Mouse (Mus musculus): ENCODE results near the gene Psmd3. TPM values are rescaled to one million over a fixed set of nuclear protein-coding genes. Genes with fewer than 3 reads are reported as not detected.
"Not testable (repeated sequence)": the region's sequence is repeated elsewhere in the genome, so short reads cannot be mapped to it uniquely, and the experiment has no call there.

Gene Psmd3
- polyA plus RNA-seq, 1 experiment from 2014 or later: 213 TPM

DNA sequence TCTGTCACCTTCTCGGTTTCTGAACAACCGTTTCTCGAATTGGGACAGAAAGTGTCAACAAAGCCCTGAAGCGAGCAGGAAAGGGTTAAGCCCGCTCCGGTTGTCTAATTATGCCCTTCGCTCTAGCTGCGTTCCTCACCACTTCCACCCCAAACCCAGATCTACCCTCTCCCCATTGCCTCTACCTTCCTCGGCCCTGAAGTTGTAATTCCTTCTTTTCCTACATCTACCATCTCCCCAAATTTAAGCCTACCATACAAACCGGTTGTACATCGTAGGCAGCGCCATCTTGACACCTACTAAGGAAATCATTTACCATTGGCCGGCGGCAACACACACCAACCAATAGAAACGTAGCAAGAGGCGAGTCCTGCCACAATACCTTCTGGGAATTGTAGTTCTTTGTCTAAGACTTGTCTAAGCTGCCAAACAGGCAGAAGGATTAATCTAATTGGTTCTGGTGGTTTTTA lies 46.8 kb downstream of the Psmd3 start, which contains the start of gene Med24:
Gene Med24, minus strand, starts transcription at position 317 of the 470 bp plus-strand sequence.
- ATAC-seq (replicated peaks): peak; percentile 96

DNA sequence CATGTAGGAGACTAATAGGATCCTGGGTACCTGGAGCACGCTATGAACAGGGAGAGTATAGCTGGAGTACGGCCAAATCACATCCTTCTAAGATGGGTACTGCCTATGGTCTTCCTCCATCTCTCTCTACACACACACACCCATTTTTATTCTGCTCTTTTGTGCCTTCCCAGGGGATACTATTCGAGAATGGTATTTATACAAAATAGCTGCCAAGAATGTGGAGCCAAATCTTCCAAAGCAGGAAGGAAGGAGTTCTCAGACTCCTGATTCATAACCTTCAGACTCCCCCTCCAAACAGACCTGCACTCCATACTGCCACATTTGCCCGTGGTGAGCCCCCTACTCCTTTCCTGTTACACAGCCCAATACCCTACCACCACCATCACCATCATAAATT lies 48.4 kb downstream of the Psmd3 start:
- no peaks in the 10 kb centered on the region for H3K9me3 ChIP-seq
- WGBS: 57% methylated on average over 4 of the region's 4 CpGs

More for the DNA sequence above, 46.8 kb downstream of the Psmd3 start, which contains the start of gene Med24:
- Histone ChIP-seq H3K27me3 (no peaks in the 10 kb centered on the region), H3K4me1 (peaks cover 32% of the 10 kb centered on the region), H3K4me3 (peak within 1 kb of the TSS; percentile 60), H3K4me2 (replicated peaks) (peak within 1 kb of the TSS; percentile 80), H3K27ac (replicated peaks) (peak within 1 kb of the TSS; percentile 87), H3K9me3 (no peaks in the 10 kb centered on the region), H3K36me3 (peaks cover 21% of the 10 kb centered on the region), H3K9ac (replicated peaks) (peak within 1 kb of the TSS; percentile 63)
- under 1% methylated on average over 16 of the region's 16 CpGs for WGBS

DNA sequence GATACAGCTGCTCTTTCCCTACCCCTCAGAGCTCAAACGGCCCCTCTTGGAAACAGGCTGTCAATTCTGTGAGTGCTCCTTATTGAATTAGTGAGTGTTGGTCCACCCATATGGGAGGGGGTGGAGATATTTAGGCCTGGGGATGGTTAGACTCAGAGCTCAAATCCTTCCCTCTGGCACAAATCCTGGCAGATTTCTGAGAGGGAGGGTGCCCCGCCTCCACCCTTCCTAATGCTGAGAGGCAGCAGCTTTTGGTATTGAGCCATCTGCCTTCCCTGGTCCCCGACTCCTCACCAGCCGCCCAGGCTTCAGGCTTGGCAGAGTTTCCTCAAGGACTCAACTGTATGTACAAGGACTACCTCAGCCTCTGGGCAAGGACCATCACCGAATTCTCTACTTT lies 48.8 kb downstream of the Psmd3 start:
- Histone ChIP-seq H3K27ac (replicated peaks) (peak overlapping the region; percentile 87), H3K4me2 (replicated peaks) (no peak overlapping the region), H3K27me3 (no peaks in the 10 kb centered on the region), H3K4me1 (peaks cover 32% of the 10 kb centered on the region), H3K9me3 (no peaks in the 10 kb centered on the region), H3K9ac (replicated peaks) (no peak overlapping the region), H3K4me3 (no peak overlapping the region), H3K36me3 (0 out of 2 replicates have a peak, but pooled peaks cover 5% of the 10 kb centered on the region)
- WGBS: 49% methylated on average over 5 of the region's 5 CpGs
- no peak; the same call in 1 of the 2 replicates for ATAC-seq (replicated peaks)

More for the DNA sequence above, 48.4 kb downstream of the Psmd3 start:
- Histone ChIP-seq H3K9ac (replicated peaks) (no peak overlapping the region), H3K36me3 (peaks cover 9% of the 10 kb centered on the region; the same call in 1 of the 2 replicates), H3K4me1 (peaks cover 32% of the 10 kb centered on the region), H3K4me3 (no peak overlapping the region), H3K4me2 (replicated peaks) (no peak overlapping the region), H3K27me3 (no peaks in the 10 kb centered on the region), H3K27ac (replicated peaks) (peak overlapping the region; percentile 87)
- no peak; the same call in 1 of the 2 replicates for ATAC-seq (replicated peaks)

DNA sequence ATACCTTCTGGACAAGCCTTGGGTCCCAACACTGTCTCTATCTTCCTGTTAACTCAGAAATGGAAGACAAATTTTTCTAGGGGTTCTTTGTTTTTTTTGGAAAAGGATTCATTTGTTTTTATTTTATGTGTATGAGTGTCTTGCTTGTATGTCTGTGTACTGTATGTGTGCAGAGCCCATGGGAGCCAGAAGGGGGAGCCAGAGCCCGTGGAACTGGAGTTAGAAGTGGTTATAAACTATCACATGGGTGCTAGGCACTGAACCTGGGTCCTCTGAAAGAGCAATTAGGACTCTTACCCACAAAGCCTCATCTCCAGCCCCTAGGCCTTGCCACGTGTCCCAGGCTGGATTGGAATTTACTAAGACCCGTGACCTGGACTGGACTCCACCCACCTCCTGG lies 51.7 kb downstream of the Psmd3 start:
- no peak overlapping the region for H3K4me2 ChIP-seq (replicated peaks)
- no peaks in the 10 kb centered on the region for H3K36me3 ChIP-seq
- 73% methylated on average over 3 of the region's 3 CpGs for WGBS
- H3K4me3 ChIP-seq: no peak overlapping the region
- peak overlapping the region; percentile 76; the same call in 1 of the 2 replicates for H3K27ac ChIP-seq (replicated peaks)
- H3K27me3 ChIP-seq: no peaks in the 10 kb centered on the region
- ATAC-seq (replicated peaks): no peak
- H3K4me1 ChIP-seq: peaks cover 34% of the 10 kb centered on the region
- no peaks in the 10 kb centered on the region for H3K9me3 ChIP-seq
- H3K9ac ChIP-seq (replicated peaks): no peak overlapping the region

DNA sequence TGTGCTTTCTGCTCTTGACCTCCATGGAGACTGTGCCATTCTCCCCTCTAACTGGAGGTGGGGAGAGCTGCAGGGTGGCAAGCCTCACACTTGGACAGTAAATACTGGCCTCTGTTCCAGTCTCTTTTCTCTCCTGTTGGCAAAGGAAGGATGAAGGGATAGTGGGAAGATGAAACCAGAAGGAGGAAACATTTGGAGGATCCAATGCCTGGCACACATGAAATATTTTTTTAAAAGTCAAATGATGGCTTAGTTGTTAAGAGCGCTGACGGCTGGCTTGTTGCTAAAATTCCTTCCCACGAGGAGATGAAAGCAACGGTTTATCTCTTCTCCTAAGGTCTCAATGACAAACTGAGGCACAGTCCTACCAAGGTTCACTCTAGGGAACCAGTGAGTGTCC lies 52.8 kb downstream of the Psmd3 start:
- Histone ChIP-seq H3K4me2 (replicated peaks) (no peak overlapping the region), H3K9me3 (no peaks in the 10 kb centered on the region), H3K9ac (replicated peaks) (no peak overlapping the region), H3K36me3 (no peaks in the 10 kb centered on the region), H3K27ac (replicated peaks) (peak overlapping the region; percentile 76), H3K4me3 (no peak overlapping the region), H3K27me3 (no peaks in the 10 kb centered on the region), H3K4me1 (peaks cover 37% of the 10 kb centered on the region)
- no peak for ATAC-seq (replicated peaks)
- WGBS: 69% methylated on average over 4 of the region's 4 CpGs

DNA sequence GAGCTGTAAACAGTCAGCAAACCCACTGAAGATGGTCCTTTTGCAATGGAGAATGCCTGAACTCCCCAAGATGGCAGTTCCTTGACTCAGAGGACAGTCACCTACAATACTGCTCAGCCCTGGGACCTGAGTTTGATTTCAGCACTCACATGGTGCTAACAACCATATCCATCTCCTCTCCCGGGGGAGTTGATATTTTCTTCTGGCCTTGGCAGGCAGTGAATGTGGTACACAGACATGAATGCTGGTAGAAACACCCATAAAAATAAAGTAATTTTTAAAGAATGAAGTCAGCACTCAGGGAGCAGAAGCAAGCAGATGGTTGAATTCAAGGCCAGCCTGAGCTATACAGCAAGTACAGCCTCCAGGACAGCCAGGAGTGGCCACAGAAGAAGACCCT lies 53.8 kb downstream of the Psmd3 start:
- WGBS: 82% methylated on average over 1 of the region's 1 CpGs
- no peak overlapping the region for H3K4me3 ChIP-seq
- H3K27ac ChIP-seq (replicated peaks): no peak overlapping the region
- no peak overlapping the region for H3K9ac ChIP-seq (replicated peaks)
- peaks cover 39% of the 10 kb centered on the region for H3K4me1 ChIP-seq
- no peaks in the 10 kb centered on the region for H3K36me3 ChIP-seq
- H3K27me3 ChIP-seq: no peaks in the 10 kb centered on the region
- no peaks in the 10 kb centered on the region for H3K9me3 ChIP-seq
- ATAC-seq (replicated peaks): no peak
- H3K4me2 ChIP-seq (replicated peaks): no peak overlapping the region

DNA sequence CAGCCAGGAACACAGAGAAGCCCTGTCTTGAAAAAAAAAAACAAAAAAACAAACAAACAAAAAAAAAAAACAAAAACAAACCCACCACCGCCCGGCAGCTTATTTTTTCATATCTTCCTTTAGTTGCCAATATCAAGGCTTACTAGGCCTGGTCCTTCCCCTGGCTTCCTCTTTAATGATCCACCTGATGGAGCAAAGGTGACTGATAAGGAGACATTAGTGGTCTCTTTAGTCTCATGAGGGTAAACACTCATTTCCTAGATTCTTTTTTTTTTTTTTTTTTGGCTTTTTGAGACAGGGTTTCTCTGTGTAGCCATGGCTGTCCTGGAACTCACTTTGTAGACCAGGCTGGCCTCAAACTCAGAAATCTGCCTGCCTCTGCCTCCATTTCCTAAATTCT lies 54.9 kb downstream of the Psmd3 start:
- not testable (repeated sequence) for H3K9me3 ChIP-seq; H3K27ac ChIP-seq (replicated peaks); H3K4me3 ChIP-seq; H3K27me3 ChIP-seq; ATAC-seq (replicated peaks); H3K9ac ChIP-seq (replicated peaks); H3K36me3 ChIP-seq; H3K4me2 ChIP-seq (replicated peaks)
- H3K4me1 ChIP-seq: peaks cover 36% of the 10 kb centered on the region
- 89% methylated on average over 2 of the region's 2 CpGs for WGBS

DNA sequence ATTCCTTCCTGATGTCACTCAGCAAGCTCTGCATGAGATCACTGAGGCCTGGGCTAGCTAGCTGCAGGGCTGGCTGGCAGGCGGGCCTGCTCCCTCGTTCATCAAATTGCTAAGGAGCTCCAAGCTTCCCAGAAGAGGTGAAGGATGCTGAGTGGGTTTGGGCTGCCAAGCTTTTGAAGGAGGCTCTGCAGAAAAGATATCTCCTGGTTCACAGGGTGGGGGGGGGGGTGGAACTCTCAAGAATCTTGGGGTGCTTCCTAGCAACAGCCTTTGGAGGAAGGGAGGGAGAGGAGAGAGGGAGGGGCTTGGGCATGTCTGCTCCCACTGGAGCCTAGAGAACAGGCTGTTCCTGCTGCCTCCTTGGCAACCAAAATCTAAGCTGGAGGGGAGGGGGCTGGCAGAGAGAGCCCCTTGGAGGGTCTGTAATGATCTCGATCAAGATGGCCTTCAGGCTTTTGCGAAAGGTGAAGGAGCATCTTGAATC lies 56.1 kb downstream of the Psmd3 start:
- Histone ChIP-seq H3K4me3 (no peak overlapping the region), H3K9me3 (no peaks in the 10 kb centered on the region), H3K4me1 (peaks cover 42% of the 10 kb centered on the region), H3K27ac (replicated peaks) (peak overlapping the region; percentile 97), H3K27me3 (no peaks in the 10 kb centered on the region), H3K9ac (replicated peaks) (no peak overlapping the region; the same call in 1 of the 2 replicates), H3K4me2 (replicated peaks) (no peak overlapping the region; the same call in 1 of the 2 replicates), H3K36me3 (no peaks in the 10 kb centered on the region)
- ATAC-seq (replicated peaks): peak; percentile 51
- WGBS: 17% methylated on average over 4 of the region's 4 CpGs

DNA sequence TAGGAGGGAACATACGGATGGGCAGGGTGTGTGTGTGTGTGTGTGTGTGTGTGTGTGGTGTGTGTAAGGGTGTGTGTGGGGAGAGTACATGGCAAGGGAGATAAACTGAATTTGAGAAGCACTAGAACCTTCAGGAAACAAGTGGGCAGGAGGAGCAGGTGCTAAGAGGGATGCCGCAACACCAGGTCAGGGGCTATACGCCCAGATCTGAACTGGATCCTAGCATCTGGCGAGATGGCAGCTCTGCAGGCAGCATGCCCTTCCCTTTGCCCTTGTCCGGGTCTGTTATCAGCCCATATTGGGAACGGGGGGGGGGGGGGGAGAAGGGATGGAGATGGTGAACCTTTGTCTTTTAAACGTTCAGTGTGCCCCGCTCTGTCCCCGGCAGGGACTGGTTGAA lies 56.6 kb downstream of the Psmd3 start:
- Histone ChIP-seq H3K4me3 (no peak overlapping the region), H3K36me3 (no peaks in the 10 kb centered on the region), H3K27me3 (no peaks in the 10 kb centered on the region), H3K9ac (replicated peaks) (no peak overlapping the region; the same call in 1 of the 2 replicates), H3K4me1 (peaks cover 46% of the 10 kb centered on the region), H3K27ac (replicated peaks) (peak overlapping the region; percentile 97), H3K4me2 (replicated peaks) (no peak overlapping the region; the same call in 1 of the 2 replicates), H3K9me3 (no peaks in the 10 kb centered on the region)
- no peak for ATAC-seq (replicated peaks)
- WGBS: 63% methylated on average over 9 of the region's 9 CpGs

DNA sequence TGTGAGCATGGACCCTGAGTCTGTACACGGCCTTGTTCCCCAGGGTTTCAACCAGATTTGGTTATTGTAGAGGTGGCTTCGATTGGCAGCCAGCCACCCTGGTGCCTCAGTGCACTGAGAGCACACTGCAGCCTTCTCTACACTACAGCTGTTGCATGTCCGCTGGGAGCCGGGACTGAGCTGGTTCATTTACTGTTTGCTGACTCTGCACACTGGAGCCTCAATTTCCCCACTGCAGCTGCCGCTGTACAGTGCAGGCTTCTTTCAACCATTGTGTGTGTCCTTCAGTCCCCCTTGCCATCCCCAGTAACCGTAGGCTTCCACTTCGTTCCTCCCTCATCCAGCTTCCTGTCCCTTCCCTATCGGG lies 57.7 kb downstream of the Psmd3 start:
- Histone ChIP-seq H3K27me3 (no peaks in the 10 kb centered on the region), H3K36me3 (no peaks in the 10 kb centered on the region), H3K9ac (replicated peaks) (peak overlapping the region; percentile 99), H3K4me3 (peak overlapping the region; percentile 65), H3K27ac (replicated peaks) (peak overlapping the region; percentile 97), H3K9me3 (no peaks in the 10 kb centered on the region), H3K4me2 (replicated peaks) (peak overlapping the region; percentile 65), H3K4me1 (peaks cover 57% of the 10 kb centered on the region)
- ATAC-seq (replicated peaks): 0 out of 2 replicates have a peak, but pooled peaks have one; percentile 11
- 3% methylated on average over 8 of the region's 8 CpGs for WGBS

DNA sequence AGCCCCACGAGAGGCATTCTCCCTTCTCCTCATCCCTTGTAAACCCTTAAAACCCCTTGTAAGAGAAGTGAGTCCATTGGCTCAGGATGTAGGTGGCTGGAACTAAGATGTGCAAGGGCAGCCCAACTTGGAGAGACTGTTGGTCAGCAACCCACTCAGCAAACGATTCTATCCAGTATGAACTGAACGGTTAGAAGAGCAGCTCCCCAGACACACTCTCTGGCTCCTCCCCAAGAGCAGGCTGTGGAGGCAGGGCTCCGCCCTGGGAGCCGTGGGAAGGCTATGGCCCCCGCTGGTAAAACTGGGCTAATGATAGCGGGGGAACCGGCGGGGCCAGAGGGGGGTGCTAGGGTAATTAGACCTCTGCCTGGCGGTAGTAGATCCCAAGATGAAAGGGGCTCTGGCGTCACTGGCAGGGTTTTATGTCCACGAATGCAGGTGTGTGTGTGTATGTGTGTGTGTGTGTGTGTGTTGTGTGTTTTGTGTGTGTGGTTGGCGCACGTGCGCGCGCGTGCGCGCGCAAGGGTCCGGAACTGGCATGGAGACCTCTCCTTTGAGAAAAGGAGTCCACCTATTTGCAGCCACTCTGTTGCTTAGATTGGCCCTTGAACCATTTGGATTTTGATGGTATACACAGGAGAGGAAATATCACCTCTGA lies 58.2 kb downstream of the Psmd3 start, which contains the start of gene Thra:
Gene Thra, plus strand, starts transcription at position 246 of the 658 bp plus-strand sequence.
- H3K4me2 ChIP-seq (replicated peaks): peak within 1 kb of the TSS; percentile 65
- ATAC-seq (replicated peaks): peak; percentile 33
- H3K4me3 ChIP-seq: peak within 1 kb of the TSS; percentile 65
- H3K4me1 ChIP-seq: peaks cover 62% of the 10 kb centered on the region
- no peaks in the 10 kb centered on the region for H3K9me3 ChIP-seq
- no peaks in the 10 kb centered on the region for H3K27me3 ChIP-seq
- peak within 1 kb of the TSS; percentile 99 for H3K9ac ChIP-seq (replicated peaks)
- 0% methylated on average over 22 of the region's 22 CpGs for WGBS
- peak within 1 kb of the TSS; percentile 97 for H3K27ac ChIP-seq (replicated peaks)
- H3K36me3 ChIP-seq: no peaks in the 10 kb centered on the region

DNA sequence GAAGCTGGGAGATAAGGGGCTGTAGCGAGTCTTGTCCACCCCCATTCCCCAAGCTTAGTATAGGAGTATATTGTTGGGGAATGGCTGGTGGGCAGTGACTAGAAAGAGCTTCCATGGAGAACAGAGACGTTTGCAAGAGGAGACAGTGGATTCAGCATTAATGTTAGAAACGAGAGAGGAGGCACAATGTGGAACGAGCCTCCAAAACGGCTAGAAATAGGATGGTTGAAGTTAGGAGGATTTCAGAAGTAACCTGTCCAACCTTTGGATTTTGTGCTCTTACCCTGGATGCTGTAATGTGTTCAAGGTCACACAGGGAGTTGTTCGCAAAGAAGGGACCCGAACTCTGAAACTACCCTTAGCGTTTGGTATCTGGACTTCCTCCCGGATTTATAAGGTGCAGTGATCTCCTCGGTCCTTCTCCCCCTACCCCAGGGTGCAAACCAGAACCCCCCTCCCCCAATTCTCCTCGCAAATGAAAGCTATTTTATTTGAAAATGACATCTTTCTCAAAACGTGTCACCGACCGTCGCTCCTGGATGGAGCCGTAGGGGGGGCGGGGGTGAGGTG lies 58.8 kb downstream of the Psmd3 start:
- H3K27me3 ChIP-seq: no peaks in the 10 kb centered on the region
- peaks cover 69% of the 10 kb centered on the region for H3K4me1 ChIP-seq
- peak overlapping the region; percentile 97 for H3K27ac ChIP-seq (replicated peaks)
- no peaks in the 10 kb centered on the region for H3K9me3 ChIP-seq
- H3K9ac ChIP-seq (replicated peaks): peak overlapping the region; percentile 99
- no peaks in the 10 kb centered on the region for H3K36me3 ChIP-seq
- H3K4me2 ChIP-seq (replicated peaks): peak overlapping the region; percentile 65
- ATAC-seq (replicated peaks): no peak
- peak overlapping the region; percentile 65 for H3K4me3 ChIP-seq
- WGBS: under 1% methylated on average over 17 of the region's 17 CpGs
